Mouse (Mus musculus): Measurements from ENCODE around the gene Rps10.

Gene Rps10

DNA sequence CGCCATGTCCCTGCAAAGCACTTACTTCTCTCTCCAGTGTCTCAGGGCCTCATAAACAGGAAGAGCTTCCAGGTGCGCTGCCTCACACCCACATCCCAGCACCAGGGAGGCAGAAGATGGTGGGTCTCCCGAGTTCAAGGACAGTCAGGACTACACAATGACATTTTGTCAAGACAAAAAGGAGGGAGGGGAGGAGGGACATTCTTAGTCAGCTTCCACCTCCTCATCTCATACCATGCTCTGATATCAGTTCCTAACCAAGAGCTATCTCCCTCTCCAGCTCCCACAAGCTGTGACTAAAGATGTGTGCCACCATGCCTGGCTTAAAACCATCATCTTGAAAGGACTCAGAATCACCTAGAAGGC lies 25.0 kb downstream of the Rps10 start:
- no peak for DNase-seq

DNA sequence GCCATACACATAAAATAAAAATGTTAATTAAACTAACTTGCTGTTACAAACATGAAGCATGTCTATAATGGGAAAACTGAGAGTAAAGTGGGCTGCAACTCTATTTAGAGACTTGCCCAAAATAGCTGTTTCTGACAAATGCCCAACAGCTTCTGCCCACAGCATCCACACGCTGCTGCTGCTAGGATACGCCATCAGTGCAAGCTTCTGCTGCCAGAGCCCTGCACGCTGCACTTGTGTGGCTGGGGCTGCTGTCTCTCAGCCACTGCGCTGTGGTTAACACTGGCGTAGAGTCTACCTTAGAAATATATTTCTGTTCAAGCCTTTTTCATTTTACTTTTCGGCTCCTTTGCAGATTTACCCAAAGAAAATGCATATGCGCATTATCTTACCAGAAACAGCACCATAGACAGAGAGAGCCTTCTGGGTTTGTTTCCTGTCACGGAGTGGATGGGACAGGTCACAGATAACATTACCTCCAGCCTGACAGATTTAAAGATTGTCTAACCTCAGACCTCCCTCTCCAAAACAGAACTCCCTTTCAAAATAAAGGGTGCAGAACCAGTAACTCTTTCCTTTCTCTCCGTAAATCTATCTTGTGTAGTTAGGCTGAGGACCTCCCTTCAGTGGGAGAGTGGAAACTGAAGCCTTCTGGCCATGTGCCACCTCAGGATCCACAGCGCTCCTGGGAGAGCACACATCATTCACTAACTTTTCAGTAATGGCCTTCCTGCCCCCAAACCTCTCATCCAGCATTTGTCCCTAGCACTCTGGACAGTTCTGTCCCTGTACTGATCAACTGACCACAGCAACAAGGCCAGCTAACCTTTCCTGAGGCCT lies 25.6 kb downstream of the Rps10 start:
- no peak for DNase-seq

DNA sequence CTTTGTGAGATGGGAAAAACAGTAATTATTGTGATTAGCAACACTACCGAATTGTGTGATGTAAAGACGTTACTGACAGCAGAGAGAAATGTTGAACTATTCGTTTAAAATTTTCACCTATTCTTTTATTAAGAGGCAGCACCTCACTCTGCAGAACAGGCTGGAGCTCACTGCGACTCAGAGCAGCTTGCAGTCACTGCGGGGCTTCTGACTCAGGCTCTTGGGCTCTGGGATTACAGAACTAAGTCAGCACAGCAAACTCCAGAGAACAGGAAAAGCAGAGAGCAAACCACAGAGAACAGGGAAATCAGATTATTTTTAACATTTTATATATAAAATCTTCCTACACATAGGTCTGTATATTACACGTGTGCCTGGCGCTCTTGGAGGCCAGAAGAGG lies 26.9 kb downstream of the Rps10 start:
- DNase-seq = no peak

DNA sequence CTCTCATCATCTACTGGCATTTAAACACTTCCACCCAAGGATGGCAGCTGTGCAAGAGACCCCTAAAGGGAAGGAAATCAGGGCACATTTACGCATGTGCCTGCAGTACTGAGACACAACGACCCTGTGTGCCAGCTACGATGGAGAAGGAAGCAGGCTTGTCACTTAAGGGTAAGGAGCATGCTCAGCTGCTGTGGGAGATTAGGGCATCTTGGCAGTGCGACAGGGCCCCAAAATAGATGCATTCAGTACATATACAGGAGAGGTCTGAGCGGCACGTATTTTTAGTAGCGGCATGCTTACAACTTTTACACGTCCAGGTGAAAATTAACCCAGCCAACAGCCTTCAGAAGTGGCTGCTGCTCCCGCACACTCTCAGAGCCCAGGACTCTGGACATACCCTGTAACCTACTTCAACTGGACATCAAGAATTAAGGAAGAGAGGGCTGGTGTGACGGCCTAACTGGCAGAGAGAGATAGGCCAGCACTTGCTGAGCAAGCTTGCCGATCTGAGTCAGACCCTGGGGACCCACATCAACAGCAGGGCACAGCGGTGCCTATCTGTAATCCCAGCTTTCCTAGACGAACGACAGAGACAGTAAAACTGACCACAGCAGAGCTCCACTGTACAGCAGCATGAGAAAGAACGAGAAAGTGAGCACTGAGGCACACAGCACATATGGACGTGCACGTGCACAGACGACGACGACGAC lies 32.8 kb downstream of the Rps10 start:
- no peak for DNase-seq

DNA sequence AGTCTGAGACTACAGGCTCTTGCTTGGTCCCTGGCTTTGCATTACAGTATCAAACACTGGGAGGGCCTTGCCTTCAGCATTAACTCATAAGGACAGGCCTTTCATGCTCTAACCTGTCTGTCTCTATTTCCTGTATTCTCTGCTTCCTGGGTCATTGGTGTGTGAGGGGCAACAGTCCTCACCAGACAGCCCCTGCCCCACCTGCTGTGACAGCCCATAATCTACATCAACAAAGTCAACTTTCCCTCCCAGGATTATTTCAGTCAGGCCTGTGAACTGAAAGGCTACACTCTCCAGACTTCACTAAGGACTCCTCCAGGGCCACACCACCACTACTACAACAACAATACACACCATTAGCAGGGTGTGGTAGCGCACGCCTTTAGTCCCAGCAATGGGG lies 33.4 kb downstream of the Rps10 start:
- no peak for DNase-seq

DNA sequence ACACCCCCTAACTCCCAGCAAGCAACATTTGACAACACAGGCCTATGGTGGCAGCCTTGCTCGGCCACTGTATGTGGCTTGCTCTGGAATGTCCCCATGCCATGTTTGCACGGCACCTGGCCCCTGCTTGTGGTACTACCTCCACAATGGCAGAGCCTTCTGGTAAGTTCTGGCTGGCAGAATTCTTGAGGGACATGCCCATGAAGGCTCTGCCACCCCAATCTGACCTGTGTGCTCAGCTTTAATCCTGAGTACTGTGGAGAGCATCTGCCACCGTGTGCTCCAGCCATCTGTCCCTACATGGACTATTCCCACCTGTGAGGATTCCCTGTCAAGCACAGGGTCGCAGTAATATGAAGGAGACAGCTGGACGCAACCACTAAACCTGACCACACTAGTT lies 35.6 kb downstream of the Rps10 start:
- no peak for DNase-seq

DNA sequence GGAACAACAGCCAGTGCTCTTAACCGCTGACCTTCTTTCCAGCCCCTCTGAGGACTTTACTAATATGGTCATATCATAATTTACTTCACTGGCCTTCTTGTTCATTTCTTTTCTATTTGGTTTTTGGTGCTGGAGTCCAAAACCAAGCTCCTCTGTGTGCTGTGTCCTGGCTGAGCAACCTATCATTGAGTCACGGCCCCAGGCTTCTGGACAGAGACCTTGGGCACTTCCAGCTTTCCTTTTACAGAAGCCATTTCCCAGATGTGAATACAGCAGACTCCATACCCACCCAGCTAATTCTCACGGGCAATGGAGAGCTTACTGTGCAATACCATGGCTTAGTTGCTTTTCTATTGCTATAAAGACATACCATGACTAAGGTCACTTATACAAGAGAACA lies 36.2 kb downstream of the Rps10 start:
- no peak for DNase-seq

DNA sequence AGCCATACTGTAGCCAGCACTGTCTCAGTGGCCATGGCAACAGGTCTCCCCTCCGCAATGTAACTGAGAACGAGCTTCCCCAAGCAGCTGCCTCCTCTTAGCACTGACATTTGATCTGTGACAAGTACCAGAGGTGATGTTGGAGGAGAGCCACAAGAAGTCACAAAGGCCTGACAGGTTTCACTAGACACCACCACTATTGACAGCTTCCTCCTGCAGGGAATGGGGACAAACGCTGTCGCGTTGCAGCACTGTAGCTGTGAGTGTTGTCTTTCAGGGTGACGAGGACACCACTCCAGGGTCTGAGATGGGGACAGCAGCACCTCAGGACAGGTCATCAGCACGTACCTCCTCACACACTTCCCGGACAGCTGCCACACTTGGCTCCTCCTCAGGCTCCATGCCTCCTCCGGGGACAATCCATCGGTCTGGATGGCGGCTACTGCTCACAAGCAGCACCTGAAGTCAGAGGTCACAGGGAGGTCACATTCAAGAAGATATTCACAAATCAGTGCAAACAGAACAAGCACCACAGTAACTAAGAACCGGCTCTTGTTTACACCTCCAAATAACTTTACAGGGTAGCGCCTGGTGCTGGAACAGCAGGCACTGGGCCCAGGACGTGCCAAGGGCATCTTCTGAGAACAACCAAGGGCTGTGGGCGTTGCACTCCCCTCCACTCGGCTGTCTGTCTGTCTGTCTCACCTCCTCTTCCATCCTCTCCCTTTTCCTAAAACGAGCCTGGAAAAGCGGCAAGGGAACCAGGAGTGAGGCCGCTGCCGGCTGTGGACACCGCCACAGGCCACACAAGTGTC lies 39.9 kb downstream of the Rps10 start:
- DNase-seq = no peak

DNA sequence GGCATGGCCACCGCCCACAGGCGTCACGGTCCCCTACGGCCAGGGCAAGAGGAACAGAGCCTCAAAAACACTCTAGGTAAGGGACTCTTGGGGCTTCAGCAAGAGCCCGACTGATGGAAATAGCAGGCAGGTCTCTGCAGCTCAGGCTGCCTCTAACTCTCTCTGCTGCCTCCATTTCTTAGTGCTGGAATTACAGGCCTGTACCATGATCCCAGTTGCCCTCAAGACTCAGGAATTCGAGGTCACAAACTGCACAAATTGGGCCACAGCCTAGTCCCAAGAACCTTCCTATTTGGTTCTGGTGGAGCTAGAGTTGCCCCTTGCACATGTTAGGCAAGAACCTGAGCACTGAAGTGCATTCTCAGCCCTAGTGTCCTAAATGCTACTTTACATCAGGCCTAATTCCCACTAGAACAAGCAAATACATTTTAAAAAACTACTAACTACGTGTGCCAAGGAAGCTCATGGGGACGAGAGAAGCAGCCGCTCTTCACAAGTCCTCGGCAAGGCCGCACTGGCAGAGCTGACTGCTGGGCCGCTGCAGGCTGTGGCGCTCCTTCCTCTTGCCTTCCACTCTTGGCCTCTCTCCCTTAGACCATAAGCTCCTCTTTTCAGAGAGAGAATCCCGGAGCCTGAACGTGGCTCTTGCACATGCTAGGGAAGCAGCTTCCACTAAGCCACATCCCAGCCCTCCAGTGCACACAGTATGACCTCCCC lies 40.7 kb downstream of the Rps10 start:
- no peak for DNase-seq

DNA sequence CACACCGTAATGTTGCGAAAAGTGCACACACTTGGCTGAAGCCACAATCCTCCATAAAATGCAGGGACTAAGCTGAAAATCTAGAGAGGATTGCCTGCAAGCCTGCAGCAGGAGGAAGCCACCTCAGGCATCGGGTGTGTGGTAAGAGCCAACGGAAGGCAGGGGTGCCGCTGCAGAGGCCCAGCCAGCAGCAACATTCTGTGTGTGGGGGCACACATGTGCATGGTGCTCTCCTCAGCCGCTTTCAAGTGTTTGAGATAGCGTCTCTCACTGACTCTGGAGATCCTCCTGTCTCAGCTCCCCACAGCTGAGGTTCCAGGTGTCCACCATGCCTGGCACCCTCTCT lies 43.9 kb downstream of the Rps10 start:
- DNase-seq = no peak

DNA sequence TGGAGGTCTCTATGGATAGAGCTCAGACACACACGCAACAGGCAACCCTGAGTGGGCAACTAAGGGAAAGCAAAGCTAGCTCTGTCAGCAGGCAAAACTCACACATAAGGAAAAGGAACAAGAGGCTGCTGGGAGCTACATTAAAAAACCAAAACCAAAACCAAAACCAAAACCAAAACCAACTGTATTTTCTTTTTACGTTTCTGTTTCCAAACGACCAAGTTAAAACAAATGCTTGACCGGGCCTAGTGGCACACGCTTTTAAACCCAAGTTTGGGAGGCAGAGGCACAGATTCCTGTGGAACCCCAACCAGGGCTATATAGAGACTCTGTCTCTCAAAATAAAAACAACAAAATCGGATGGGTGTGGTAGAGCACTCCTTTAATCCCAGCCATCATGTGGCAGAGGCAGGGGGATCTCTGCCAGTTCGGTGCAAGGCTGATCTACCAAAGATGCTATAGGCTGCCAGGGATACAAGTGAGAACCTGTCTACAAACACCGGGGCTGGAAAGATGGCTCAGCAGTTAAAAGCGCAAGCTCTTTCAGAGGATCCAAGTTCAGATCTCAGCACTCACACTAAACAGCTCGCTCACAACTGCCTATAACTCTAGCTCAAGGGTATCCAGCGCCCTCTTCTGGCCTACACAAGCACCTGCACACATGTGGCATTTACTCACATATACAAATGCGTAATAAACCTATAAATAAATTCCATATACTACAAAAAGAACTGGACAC lies 44.5 kb downstream of the Rps10 start:
- no peak for DNase-seq

DNA sequence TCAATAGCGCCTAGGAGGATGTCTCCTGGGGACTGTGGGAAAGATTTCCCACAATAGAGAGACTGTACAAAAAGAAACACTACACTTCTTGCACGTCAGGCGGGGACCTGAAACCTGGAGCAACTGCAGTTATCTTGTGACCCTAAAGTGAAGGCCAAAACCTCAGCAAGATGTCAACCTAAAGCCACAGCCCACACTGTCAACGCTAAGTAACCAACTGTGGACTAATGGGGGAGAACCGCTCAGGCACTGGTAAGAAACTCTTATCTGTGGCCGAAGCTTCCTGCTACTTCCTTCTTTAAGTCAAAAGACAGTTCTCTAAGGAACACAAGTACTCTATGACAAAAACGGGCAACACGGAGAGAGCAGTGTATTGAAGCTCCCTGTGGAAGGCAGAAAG lies 48.2 kb downstream of the Rps10 start:
- DNase-seq = no peak

DNA sequence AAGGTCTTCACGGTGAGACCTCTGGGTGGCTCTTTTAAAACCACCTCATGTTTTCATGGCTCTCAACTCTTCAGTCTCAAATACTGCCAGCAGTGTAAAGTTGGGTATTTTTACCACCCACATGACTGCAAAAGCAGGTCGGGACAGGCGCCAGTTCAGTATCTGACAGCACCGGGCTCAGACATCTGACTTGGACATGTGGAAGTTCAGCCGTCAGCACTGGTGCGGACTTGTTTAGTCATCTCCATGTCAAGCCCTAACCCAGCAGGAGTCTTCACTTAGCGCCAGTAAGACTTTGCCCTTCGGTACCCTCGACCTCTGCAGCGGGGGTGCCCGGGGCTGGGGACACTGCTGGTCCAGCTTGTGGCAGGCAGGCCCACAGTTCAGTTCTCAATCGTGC lies 49.2 kb downstream of the Rps10 start:
- no peak for DNase-seq

DNA sequence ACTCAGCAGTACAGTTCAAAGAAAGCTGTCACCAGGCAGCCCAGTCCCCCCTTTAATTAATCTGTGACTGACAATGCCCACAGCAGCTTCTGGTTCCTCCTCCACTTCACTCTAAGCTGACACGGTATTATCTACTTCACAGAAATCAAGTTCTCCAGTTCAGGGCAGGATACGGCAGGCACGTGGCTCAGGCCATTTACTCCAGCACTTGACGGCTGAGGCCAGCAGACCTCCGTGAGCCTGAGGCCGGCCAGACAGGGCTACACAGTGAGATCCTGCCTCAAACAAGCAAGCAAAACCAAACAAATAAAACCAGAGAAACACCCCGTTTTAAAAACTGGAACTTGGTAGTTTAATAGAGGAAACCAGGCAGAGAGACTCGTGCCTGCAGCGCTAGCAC lies 49.8 kb downstream of the Rps10 start:
- DNase-seq = no peak

DNA sequence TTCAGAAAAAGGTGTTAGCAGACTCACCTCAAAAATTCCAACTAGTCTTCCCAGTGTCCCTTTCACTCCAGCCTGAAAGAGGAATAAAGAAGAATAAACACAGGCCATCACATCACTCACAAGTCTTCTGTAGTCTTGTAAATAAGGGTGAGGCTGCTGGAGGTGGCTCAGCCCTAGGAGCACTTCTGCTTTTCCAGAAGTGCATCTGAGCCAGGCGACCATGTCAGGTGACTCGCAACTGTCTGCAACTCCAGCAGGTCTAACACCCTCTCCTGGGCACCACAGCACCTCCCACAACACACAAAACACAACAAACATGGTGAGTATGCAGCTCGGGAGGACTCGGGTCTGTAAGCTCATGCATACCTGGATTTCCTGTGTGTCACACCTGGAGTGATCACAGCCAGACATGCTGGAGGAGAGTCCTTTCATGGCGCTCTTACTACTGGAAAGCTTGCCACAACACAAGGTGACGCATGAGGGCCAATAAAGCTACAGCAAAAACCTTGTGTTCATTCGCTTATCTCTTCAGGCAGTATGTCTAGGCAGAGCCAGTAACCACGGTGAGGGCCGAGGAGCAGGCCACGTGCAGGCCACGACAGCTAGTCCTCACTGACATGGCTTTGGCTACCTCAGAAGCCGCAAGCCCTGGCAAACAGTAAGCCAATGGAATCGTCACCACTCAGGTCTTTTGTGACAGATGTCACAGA lies 53.1 kb downstream of the Rps10 start:
- no peak for DNase-seq

Measured in thymus, postnatal 36 days (tissue).